Mouse (Mus musculus) hematopoietic multipotent progenitor cell, adult 10-12 weeks (in vitro differentiated cells): ENCODE data around the gene Has3. TPM values are rescaled to one million over a fixed set of nuclear protein-coding genes. Genes with fewer than 3 reads are reported as not detected.

ENCODE experiments used
- polyA plus RNA-seq: library from polyadenylated mRNA; stranded (reverse); fragments of >175 nt; gene quantifications from 2 replicates; pipeline ENCODE4 v1.2.3, GENCODE M21; 2012; ENCODE audit warnings: low replicate concordance

Has3 gene
- polyA plus RNA-seq, result 0.03 TPM in 1 of 2 replicates, not detected in the other

DNA sequence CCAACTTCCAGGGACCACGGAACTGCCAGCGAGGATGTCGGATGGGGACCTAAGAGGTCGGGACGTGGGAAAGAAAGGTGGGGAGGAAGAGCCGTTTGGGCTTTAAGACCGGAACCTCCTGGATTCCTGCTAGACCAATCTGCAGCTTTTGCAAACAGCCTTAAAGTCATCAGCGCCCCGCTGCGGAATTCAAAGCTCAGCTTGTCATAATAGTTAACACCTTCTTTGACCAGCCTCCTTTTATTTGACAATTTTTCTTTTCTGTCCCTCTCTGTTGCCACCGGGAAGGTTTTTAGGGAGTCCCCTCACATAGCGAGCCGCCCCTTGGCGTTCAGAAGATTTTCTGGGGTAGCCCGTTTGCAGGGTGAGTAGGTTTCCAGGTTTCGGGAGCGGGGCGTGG lies at the start of gene Has3:
Has3 (plus strand) TSS at position 192 of the 400 bp plus-strand sequence.

GRCm38 (mm10) chr8:106893481-106894156 lies 23.6 kb downstream of the Has3 start, which contains the start of gene Utp4:
Utp4 (plus strand) TSS chr8:106893636.

Other genes with a start within 250 kb of the Has3 start
- gene Tango6, start 187.2 kb upstream of the Has3 start, polyA plus RNA-seq, result 2.0 and 2.1 TPM in 2 replicates
- gene Utp4, start 23.4 kb downstream of the Has3 start, polyA plus RNA-seq, result 5.1 and 5.7 TPM in 2 replicates
- 6.2 and 21.4 TPM in 2 replicates for gene Sntb2, start 65.5 kb downstream of the Has3 start, polyA plus RNA-seq
- gene Vps4a, start 161.0 kb downstream of the Has3 start, polyA plus RNA-seq, result 16.6 and 22.4 TPM in 2 replicates
- gene Pdf, start 178.4 kb downstream of the Has3 start, polyA plus RNA-seq, result 3.1 and 6.9 TPM in 2 replicates
- gene Cog8, start 186.4 kb downstream of the Has3 start, polyA plus RNA-seq, result 19.8 and 34.4 TPM in 2 replicates
- gene Nip7, start 186.6 kb downstream of the Has3 start, polyA plus RNA-seq, result 6.1 and 7.3 TPM in 2 replicates
- gene Tmed6, start 195.4 kb downstream of the Has3 start, polyA plus RNA-seq, result not detected in 2 replicates
- gene Terf2, start 226.3 kb downstream of the Has3 start, polyA plus RNA-seq, result 22.0 and 22.2 TPM in 2 replicates